Mouse (Mus musculus) limb, embryonic 11.5 days (tissue): ENCODE results near the gene Nynrin. TPM values are rescaled to one million over a fixed set of nuclear protein-coding genes. Genes with fewer than 3 reads are reported as not detected.
A peak's percentile ranks its signal among the peaks of the same experiment; 100 is the strongest.

Experiments used
- ATAC-seq: fragments of 200-750 bp; cut with Nextera tagmentation; 2 replicates; pipeline ENCODE4 v1.8.0; 2017; ENCODE audit warnings: low read depth; ENCODE audit not compliant: insufficient number of reproducible peaks, low FRiP score, low TSS enrichment
- DNase-seq: peaks from one replicate; pipeline ENCODE4 v3.0.0-alpha.2; 2015; ENCODE audit warnings: low spot score
- H3K27ac ChIP-seq: fragments of 300-500 bp; sonication (generic); replicated peaks from 2 replicates; pipeline ENCODE4 v1.5.1; 2014; ENCODE audit warnings: low read depth, mild to moderate bottlenecking, low read length
- H3K27me3 ChIP-seq: fragments of 300-500 bp; sonication (generic); 2 replicates; pipeline ENCODE4 v1.6.1; 2014; ENCODE audit warnings: mild to moderate bottlenecking, low read length, mixed read lengths; ENCODE audit not compliant: control insufficient read depth, insufficient read depth
- H3K36me3 ChIP-seq: fragments of 300-500 bp; sonication (generic); 2 replicates; pipeline ENCODE4 v1.6.1; 2014; ENCODE audit warnings: mild to moderate bottlenecking, low read length, moderate library complexity, mixed read lengths; ENCODE audit not compliant: control insufficient read depth, insufficient read depth
- H3K4me1 ChIP-seq: fragments of 300-500 bp; sonication (generic); 2 replicates; pipeline ENCODE4 v1.6.1; 2014; ENCODE audit warnings: low read length, mixed read lengths; ENCODE audit not compliant: control insufficient read depth, insufficient read depth
- H3K4me2 ChIP-seq: fragments of 300-500 bp; sonication (generic); 2 replicates; pipeline ENCODE4 v1.6.1; 2014; ENCODE audit warnings: low read depth, mild to moderate bottlenecking, moderate library complexity; ENCODE audit not compliant: severe bottlenecking
- H3K4me3 ChIP-seq: fragments of 300-500 bp; sonication (generic); 2 replicates; pipeline ENCODE4 v1.5.1; 2014; ENCODE audit warnings: low read depth, low read length
- H3K9ac ChIP-seq: fragments of 300-500 bp; sonication (generic); 2 replicates; pipeline ENCODE4 v1.6.1; 2014; ENCODE audit warnings: mild to moderate bottlenecking, low read length
- H3K9me3 ChIP-seq: fragments of 300-500 bp; sonication (generic); 2 replicates; pipeline ENCODE4 v1.6.1; 2016; ENCODE audit warnings: low read length; ENCODE audit not compliant: control insufficient read depth
- WGBS: fragments of 180-500 bp; shearing (Covaris S2); extraction: QIAGEN DNeasy Blood & Tissue Kit; methylation state at CpG from one replicate; pipeline ENCODE4 v1.1.7; 2014; 5-methylcytosine and 5-hydroxymethylcytosine counted together
- polyA plus RNA-seq: library from polyadenylated mRNA; unstranded; fragments of >200 nt; fragmentation: Nextera tagmentation; extraction: Ambion mirVana; gene quantifications from 2 replicates; pipeline ENCODE4 v1.2.1, GENCODE M21; 2014

Gene Nynrin
- polyA plus RNA-seq, 1 experiment from 2014 or later: 21.6 TPM

- peaks cover 23% of the 10 kb centered on the region for H3K4me1 ChIP-seq
- peak; percentile 76 for DNase-seq
Observed at GRCm38 (mm10) chr14:55824481-55825215, 29.2 kb upstream of the Nynrin start.

GRCm38 (mm10) chr14:55825216-55826051 is 28.4 kb upstream of the Nynrin start:
- Histone ChIP-seq H3K27me3 (no peaks in the 10 kb centered on the region), H3K36me3 (peaks cover 4% of the 10 kb centered on the region; the same call in 1 of the 2 replicates), H3K9ac (peak overlapping the region; percentile 97), H3K4me1 (peaks cover 23% of the 10 kb centered on the region), H3K4me3 (peak overlapping the region; percentile 96), H3K4me2 (peak overlapping the region; percentile 95), H3K9me3 (no peaks in the 10 kb centered on the region), H3K27ac (peak overlapping the region; percentile 100)
- ATAC-seq (peak; percentile 20), DNase-seq (peak; percentile 84)
- WGBS: 0% methylated on average over 20 of the region's 37 CpGs

More at GRCm38 (mm10) chr14:55824481-55825215, 29.2 kb upstream of the Nynrin start:
- H3K27me3 ChIP-seq: no peaks in the 10 kb centered on the region
- peak overlapping the region; percentile 96 for H3K4me3 ChIP-seq
- peak overlapping the region; percentile 95 for H3K4me2 ChIP-seq
- WGBS: 1% methylated on average over 32 of the region's 32 CpGs
- no peaks in the 10 kb centered on the region for H3K9me3 ChIP-seq
- H3K27ac ChIP-seq: peak overlapping the region; percentile 100
- ATAC-seq: peak; percentile 21; the same call in 1 of the 2 replicates
- peaks cover 4% of the 10 kb centered on the region; the same call in 1 of the 2 replicates for H3K36me3 ChIP-seq
- H3K9ac ChIP-seq: peak overlapping the region; percentile 97

GRCm38 (mm10) chr14:55826142-55826541 is 27.7 kb upstream of the Nynrin start:
- Histone ChIP-seq H3K9me3 (no peaks in the 10 kb centered on the region), H3K27ac (peak overlapping the region; percentile 100), H3K4me1 (peaks cover 23% of the 10 kb centered on the region), H3K27me3 (no peaks in the 10 kb centered on the region), H3K36me3 (peaks cover 6% of the 10 kb centered on the region; the same call in 1 of the 2 replicates), H3K4me2 (peak overlapping the region; percentile 95), H3K9ac (peak overlapping the region; percentile 97), H3K4me3 (peak overlapping the region; percentile 96)
- WGBS: 1% methylated on average over 15 of the region's 15 CpGs
- ATAC-seq (no peak), DNase-seq (no peak)

GRCm38 (mm10) chr14:55826551-55827340 is 27.1 kb upstream of the Nynrin start:
- 7% methylated on average over 41 of the region's 41 CpGs for WGBS
- peak overlapping the region; percentile 97 for H3K9ac ChIP-seq
- ATAC-seq: no peak
- peaks cover 23% of the 10 kb centered on the region for H3K4me1 ChIP-seq
- H3K4me2 ChIP-seq: peak overlapping the region; percentile 95
- DNase-seq: peak; percentile 47
- H3K27me3 ChIP-seq: no peaks in the 10 kb centered on the region
- H3K9me3 ChIP-seq: no peaks in the 10 kb centered on the region
- peaks cover 9% of the 10 kb centered on the region; the same call in 1 of the 2 replicates for H3K36me3 ChIP-seq
- peak overlapping the region; percentile 100 for H3K27ac ChIP-seq
- peak overlapping the region; percentile 96 for H3K4me3 ChIP-seq

GRCm38 (mm10) chr14:55828716-55829263 is 25.0 kb upstream of the Nynrin start:
- peaks cover 9% of the 10 kb centered on the region; the same call in 1 of the 2 replicates for H3K36me3 ChIP-seq
- H3K9ac ChIP-seq: no peak overlapping the region
- 40% methylated on average over 3 of the region's 3 CpGs for WGBS
- no peak overlapping the region for H3K4me3 ChIP-seq
- peaks cover 23% of the 10 kb centered on the region for H3K4me1 ChIP-seq
- H3K9me3 ChIP-seq: no peaks in the 10 kb centered on the region
- H3K27me3 ChIP-seq: no peaks in the 10 kb centered on the region
- no peak overlapping the region; the same call in 1 of the 2 replicates for H3K27ac ChIP-seq
- DNase-seq (no peak), ATAC-seq (no peak)
- no peak overlapping the region; the same call in 1 of the 2 replicates for H3K4me2 ChIP-seq

GRCm38 (mm10) chr14:55829854-55830253 is 24.0 kb upstream of the Nynrin start:
- Histone ChIP-seq H3K4me3 (no peak overlapping the region), H3K4me1 (peaks cover 21% of the 10 kb centered on the region)
- 91% methylated on average over 16 of the region's 16 CpGs for WGBS

GRCm38 (mm10) chr14:55830331-55830730 is 23.5 kb upstream of the Nynrin start:
- ATAC-seq (no peak), DNase-seq (no peak)
- WGBS: 79% methylated on average over 4 of the region's 4 CpGs
- H3K4me2 ChIP-seq: no peak overlapping the region
- peaks cover 9% of the 10 kb centered on the region; the same call in 1 of the 2 replicates for H3K36me3 ChIP-seq
- H3K27me3 ChIP-seq: no peaks in the 10 kb centered on the region
- no peak overlapping the region for H3K27ac ChIP-seq
- H3K9ac ChIP-seq: no peak overlapping the region
- H3K4me1 ChIP-seq: peaks cover 26% of the 10 kb centered on the region
- no peaks in the 10 kb centered on the region for H3K9me3 ChIP-seq
- H3K4me3 ChIP-seq: no peak overlapping the region

More at GRCm38 (mm10) chr14:55829854-55830253, 24.0 kb upstream of the Nynrin start:
- H3K4me2 ChIP-seq: no peak overlapping the region
- no peak overlapping the region for H3K9ac ChIP-seq
- H3K36me3 ChIP-seq: peaks cover 9% of the 10 kb centered on the region; the same call in 1 of the 2 replicates
- no peak overlapping the region for H3K27ac ChIP-seq
- no peaks in the 10 kb centered on the region for H3K27me3 ChIP-seq
- ATAC-seq (no peak), DNase-seq (no peak)
- no peaks in the 10 kb centered on the region for H3K9me3 ChIP-seq
